ENCODE assay signal across 9 mouse cellular contexts in the genomic region with DNA sequence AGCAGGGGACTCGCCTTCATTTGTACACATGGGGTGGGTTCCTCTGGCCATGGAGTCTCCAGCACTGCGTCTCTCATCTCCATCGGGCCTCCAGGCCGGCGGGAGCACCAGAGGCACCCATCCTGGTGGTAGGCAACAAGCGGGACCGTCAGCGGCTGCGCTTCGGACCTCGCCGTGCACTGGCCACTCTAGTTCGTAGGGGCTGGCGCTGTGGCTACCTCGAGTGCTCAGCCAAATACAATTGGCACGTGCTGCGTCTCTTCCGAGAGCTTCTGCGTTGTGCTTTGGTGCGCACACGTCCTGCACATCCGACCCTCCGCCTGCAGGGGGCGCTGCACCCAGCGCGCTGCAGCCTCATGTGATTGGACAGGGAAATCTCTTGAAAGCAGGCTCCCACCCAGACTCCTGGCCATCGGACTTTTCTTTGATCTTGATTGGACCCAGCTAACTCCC. TPM values are rescaled to one million over a fixed set of nuclear protein-coding genes. Genes with fewer than 3 reads are reported as not detected.
DNase-seq lines count a peak whose midpoint lies in the region; ATAC-seq and TF ChIP-seq lines count a peak whose summit lies in the region.
"Had no signal": no experiment of that assay in that cellular context is flagged by ENCODE, and none has a peak within 500 bp of the region (broad histone marks: within the 10 kb centered on the region; RNA-seq: fewer than 3 reads in every experiment).

No protein-coding gene starts in this region.

- intact Hi-C loops in heart, postnatal 25 days (cut with DNase I): no loop called here
- intact Hi-C loops in left cerebral cortex, postnatal 36 days (cut with DNase I): loop anchor here (2.0 kb wide), 1 partner anchor 19 kb away; no protein-coding TSS in a partner anchor

- H3K36me3 ChIP-seq in MEL (ENCODE audit: control insufficient read depth in 1 of 2, insufficient read depth in 2 of 2, low read length in 2 of 2): no peaks in the 10 kb centered on the region; a peak in 1 of 4 replicates
- H3K36me3 ChIP-seq in forebrain, postnatal 0 days (ENCODE audit: insufficient read depth): peaks cover 8% of the 10 kb centered on the region; the same call in 1 of the 2 replicates
- H3K36me3 ChIP-seq: liver, embryonic 13.5 days had no signal

- H3K9me3 ChIP-seq in MEL (replicated peaks; ENCODE audit: insufficient read depth, low read length): no peaks in the 10 kb centered on the region
- H3K9me3 ChIP-seq in forebrain, postnatal 0 days (ENCODE audit: low read length): no peaks in the 10 kb centered on the region
- H3K9me3 ChIP-seq: liver, embryonic 13.5 days had no signal

- H3K4me2 ChIP-seq in forebrain, postnatal 0 days (ENCODE audit: low read depth): 0 out of 2 replicates have a peak overlapping the region, but pooled peaks have one; percentile 15
- H3K4me2 ChIP-seq: liver, embryonic 13.5 days had no signal

- no peak for TF ChIP-seq RAD21 in MEL (IDR thresholded peaks at IDR 0.05; ENCODE audit: low read depth, low read length)

- WGBS in forebrain, postnatal 0 days: 7% methylated on average over 27 of the region's 27 CpGs

- no peak overlapping the region for H3K27ac ChIP-seq in MEL (ENCODE audit: control insufficient read depth, low read depth, low read length)
- H3K27ac ChIP-seq in forebrain, postnatal 0 days (ENCODE audit: low read depth, low read length): no peak overlapping the region
- H3K27ac ChIP-seq: liver, embryonic 13.5 days had no signal

- TF ChIP-seq EP300 in MEL (IDR thresholded peaks at IDR 0.05; ENCODE audit: low read depth in 1 of 2, low read length in 2 of 2): no peak

- ATAC-seq in forebrain, postnatal 0 days: peak; percentile 30

- no peak overlapping the region for H3K4me3 ChIP-seq in MEL (ENCODE audit: control insufficient read depth in 1 of 2, insufficient read depth in 1 of 2, low read depth in 2 of 2, low read length in 2 of 2)
- no peak overlapping the region for H3K4me3 ChIP-seq in forebrain, postnatal 0 days (ENCODE audit: low read depth, low read length)

- no peak for TF ChIP-seq POLR2A in MEL (IDR thresholded peaks at IDR 0.05; ENCODE audit: control insufficient read depth in 1 of 2, insufficient read depth in 1 of 2, low read depth in 1 of 2, low read length in 2 of 2, poor library complexity in 1 of 2)

- TF ChIP-seq CTCF in MEL (IDR thresholded peaks at IDR 0.05 in 2 of 3, conservative IDR thresholded peaks at IDR 0.05 in 1 of 3; ENCODE audit: control insufficient read depth in 1 of 3, insufficient read depth in 1 of 3, low read depth in 2 of 3, low read length in 3 of 3, poor library complexity in 1 of 3, severe bottlenecking in 1 of 3): peak; percentile 79 to 94 (median 85)
- TF ChIP-seq CTCF in forebrain, postnatal 0 days (IDR thresholded peaks at IDR 0.05; ENCODE audit: low read depth): peak; percentile 92

- H3K4me1 ChIP-seq in MEL (ENCODE audit: control insufficient read depth in 1 of 2, insufficient read depth in 2 of 2, low read length in 2 of 2): peaks cover 0 to 11% of the 10 kb centered on the region in 2 experiments; a peak in 2 of 4 replicates
- H3K4me1 ChIP-seq in forebrain, postnatal 0 days (ENCODE audit: insufficient read depth): peaks cover 32% of the 10 kb centered on the region

- H3K27me3 ChIP-seq in MEL (ENCODE audit: control insufficient read depth in 1 of 2, insufficient read depth in 2 of 2, low read length in 2 of 2): peaks cover 9 to 14% of the 10 kb centered on the region in 2 experiments
- H3K27me3 ChIP-seq in forebrain, postnatal 0 days (ENCODE audit: insufficient read depth, low read length): peaks cover 50% of the 10 kb centered on the region

- H3K9ac ChIP-seq in MEL (ENCODE audit: control insufficient read depth, low read depth, low read length, poor library complexity, severe bottlenecking): no peak overlapping the region
- H3K9ac ChIP-seq in forebrain, postnatal 0 days: no peak overlapping the region
- H3K9ac ChIP-seq: liver, embryonic 13.5 days had no signal

- DNase-seq in heart, adult 11 months: peak; percentile 90
- no peak for DNase-seq in heart, postnatal 25 days (ENCODE audit: low spot score)
- peak; percentile 45 for DNase-seq in 3134 (ENCODE audit: extremely low read depth, insufficient read length, low spot score)
- DNase-seq in MEL (ENCODE audit: low read depth, low spot score): peak; percentile 57
- DNase-seq in forebrain, postnatal 0 days: peak; percentile 78
- peak; percentile 72 to 73 for DNase-seq in left cerebral cortex, postnatal 36 days (ENCODE audit: low spot score in 2 of 2)
- DNase-seq in naive thymus-derived CD4-positive, alpha-beta T cell, adult 2 months (ENCODE audit: low read depth): peak; percentile 68
- no peak for DNase-seq in ovary, postnatal 10 days (ENCODE audit: low spot score)
- DNase-seq: liver, embryonic 13.5 days had no signal

- peaks cover 6% of the 10 kb centered on the region for H3K79me2 ChIP-seq in MEL (ENCODE audit: control insufficient read depth, insufficient read depth, low read length, poor library complexity)

TF ChIP-seq in MEL, 35 proteins besides CTCF, POLR2A, EP300 and RAD21:
- 0 out of 2 replicates have a peak, but pooled peaks have one; percentile 14 for TF ChIP-seq USF1 (IDR thresholded peaks at IDR 0.05; ENCODE audit: low read depth, low read length)
- no peak; the same call in none of the 2 replicates for TF ChIP-seq POLR2AphosphoS2 (IDR thresholded peaks at IDR 0.05; ENCODE audit: low read length)
- peak; percentile 33; the same call in 1 of the 2 replicates for TF ChIP-seq SMC3 (IDR thresholded peaks at IDR 0.05; ENCODE audit: low read depth, low read length)
- no peak for TF ChIP-seq MAX (IDR thresholded peaks at IDR 0.05; ENCODE audit: low read length)
- no peak for TF ChIP-seq NELFE (IDR thresholded peaks at IDR 0.05; ENCODE audit: low read depth, low read length)
- TF ChIP-seq BHLHE40 (IDR thresholded peaks at IDR 0.05; ENCODE audit: borderline replicate concordance, low read depth, low read length): peak; percentile 30; the same call in 1 of the 2 replicates
TF ChIP-seq in MEL: peak in this region for 3.

RNA-seq across cellular contexts. Expression of a gene that starts 1.8 kb away (rescaled TPM):
- total RNA-seq in heart, postnatal 25 days (2021): 1 to 10 TPM; 2.4 to 5.3 TPM
- 0.23 TPM in 1 of 2 replicates, not detected in the other for total RNA-seq in MEL (2012; rRNA removed)
- polyA plus RNA-seq in MEL (2012; ENCODE audit: insufficient read depth in 1 of 2, insufficient read length in 2 of 2, low read depth in 1 of 2, low replicate concordance in 2 of 2, missing spikeins in 1 of 2): 1 to 10 TPM in 1 of 2 experiments, not detected in 1; 1.3 TPM
- 2.3 and 6.8 TPM in 2 replicates for total RNA-seq in forebrain, postnatal 0 days (2014; rRNA removed)
- polyA plus RNA-seq in forebrain, postnatal 0 days (2015; fragmentation: Nextera tagmentation; extraction: Ambion mirVana): 4.5 and 5.3 TPM in 2 replicates
- 10 to 100 TPM; 72.2 to 77.6 TPM for total RNA-seq in left cerebral cortex, postnatal 36 days (2021)

RNA-seq across cellular contexts. Expression of a gene that starts 5.4 kb away (rescaled TPM):
- total RNA-seq in heart, postnatal 25 days (2021): 10 to 100 TPM; 19.0 to 21.2 TPM
- total RNA-seq in MEL (2012; rRNA removed): 41.1 and 43.9 TPM in 2 replicates
- 10 to 100 TPM in 1 of 2 experiments, not detected in 1; 89.0 TPM for polyA plus RNA-seq in MEL (2012; ENCODE audit: insufficient read depth in 1 of 2, insufficient read length in 2 of 2, low read depth in 1 of 2, low replicate concordance in 2 of 2, missing spikeins in 1 of 2)
- 25.9 and 30.7 TPM in 2 replicates for total RNA-seq in forebrain, postnatal 0 days (2014; rRNA removed)
- polyA plus RNA-seq in forebrain, postnatal 0 days (2015; fragmentation: Nextera tagmentation; extraction: Ambion mirVana): 18.7 and 23.3 TPM in 2 replicates
- 10 to 100 TPM; 82.7 to 98.5 TPM for total RNA-seq in left cerebral cortex, postnatal 36 days (2021)

RNA-seq across cellular contexts. Expression of a gene that starts 39.0 kb away (rescaled TPM):
- total RNA-seq in heart, postnatal 25 days (2021): 10 to 100 TPM; 21.4 to 21.6 TPM
- 35.9 TPM in 2 replicates for total RNA-seq in MEL (2012; rRNA removed)
- polyA plus RNA-seq in MEL (2012; ENCODE audit: insufficient read depth in 1 of 2, insufficient read length in 2 of 2, low read depth in 1 of 2, low replicate concordance in 2 of 2, missing spikeins in 1 of 2): 10 to 100 TPM in 1 of 2 experiments, not detected in 1; 55.7 TPM
- total RNA-seq in forebrain, postnatal 0 days (2014; rRNA removed): 31.0 and 34.5 TPM in 2 replicates
- polyA plus RNA-seq in forebrain, postnatal 0 days (2015; fragmentation: Nextera tagmentation; extraction: Ambion mirVana): 33.3 and 36.6 TPM in 2 replicates
- total RNA-seq in left cerebral cortex, postnatal 36 days (2021): 10 to 100 TPM; 22.2 to 26.2 TPM

RNA-seq across cellular contexts. Expression of a gene that starts 39.3 kb away (rescaled TPM):
- 10 to 100 TPM; 95.7 to 96.0 TPM for total RNA-seq in heart, postnatal 25 days (2021)
- 435 and 452 TPM in 2 replicates for total RNA-seq in MEL (2012; rRNA removed)
- 1,000 to 10,000 TPM in 1 of 2 experiments, 100 to 1,000 TPM in 1; 570 to 1,336 TPM for polyA plus RNA-seq in MEL (2012; ENCODE audit: insufficient read depth in 1 of 2, insufficient read length in 2 of 2, low read depth in 1 of 2, low replicate concordance in 2 of 2, missing spikeins in 1 of 2)
- total RNA-seq in forebrain, postnatal 0 days (2014; rRNA removed): 271 and 355 TPM in 2 replicates
- polyA plus RNA-seq in forebrain, postnatal 0 days (2015; fragmentation: Nextera tagmentation; extraction: Ambion mirVana): 362 and 390 TPM in 2 replicates
- 100 to 1,000 TPM; 222 to 343 TPM for total RNA-seq in left cerebral cortex, postnatal 36 days (2021)

Comparison
In these comparisons a context has a peak if more than half of its experiments do, and no peak if none do; other contexts are left out.
1. DNase-seq: peak in heart, adult 11 months (single experiment), 3134 (single experiment), MEL (single experiment), forebrain, postnatal 0 days (single experiment), left cerebral cortex, postnatal 36 days (2 of 2) and naive thymus-derived CD4-positive, alpha-beta T cell, adult 2 months (single experiment); none in heart, postnatal 25 days (single experiment) and ovary, postnatal 10 days (single experiment).